Mouse (Mus musculus) 416B (cell line): ENCODE measurements around the gene Snap91.
A peak's percentile ranks its signal among the peaks of the same experiment; 100 is the strongest.

Experiments
- DNase-seq: peaks from one replicate; pipeline ENCODE4 v3.0.0; 2011; ENCODE audit warnings: low read depth

Gene Snap91

DNA sequence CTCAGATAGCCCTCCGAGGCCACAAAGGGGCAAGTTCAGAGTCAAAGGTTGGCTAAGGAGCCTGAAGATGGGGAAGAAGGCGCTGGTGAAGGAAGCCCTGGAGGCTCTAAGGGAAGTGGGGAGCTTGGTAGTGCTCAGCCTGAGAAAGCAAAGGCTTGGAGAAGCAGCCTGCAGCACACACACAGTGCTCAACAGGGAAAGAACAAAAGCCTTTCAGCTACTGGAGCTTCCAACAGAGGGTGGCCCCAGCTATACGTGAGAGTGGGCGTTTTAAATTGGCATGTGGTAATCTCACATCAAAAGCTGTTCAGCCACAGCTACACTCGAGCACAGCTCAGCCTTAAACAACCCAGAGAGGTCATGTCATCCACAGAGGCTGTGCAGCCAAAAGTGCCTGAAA is 67.1 kb downstream of the Snap91 start:
- DNase-seq: no peak

GRCm38 (mm10) chr9:86810696-86811232 is 69.7 kb downstream of the Snap91 start:
- peak; percentile 25 for DNase-seq

- no peak for DNase-seq
Observed at GRCm38 (mm10) chr9:86810213-86810612, 70.2 kb downstream of the Snap91 start.

- DNase-seq: peak; percentile 42
Observed at GRCm38 (mm10) chr9:86800600-86801163, 79.8 kb downstream of the Snap91 start.

GRCm38 (mm10) chr9:86799099-86799498 is 81.4 kb downstream of the Snap91 start:
- no peak for DNase-seq

GRCm38 (mm10) chr9:86798686-86799085 is 81.8 kb downstream of the Snap91 start:
- no peak for DNase-seq

- DNase-seq: no peak
Observed at GRCm38 (mm10) chr9:86798129-86798528, 82.3 kb downstream of the Snap91 start.

GRCm38 (mm10) chr9:86797553-86797952 is 82.9 kb downstream of the Snap91 start:
- DNase-seq: no peak

DNA sequence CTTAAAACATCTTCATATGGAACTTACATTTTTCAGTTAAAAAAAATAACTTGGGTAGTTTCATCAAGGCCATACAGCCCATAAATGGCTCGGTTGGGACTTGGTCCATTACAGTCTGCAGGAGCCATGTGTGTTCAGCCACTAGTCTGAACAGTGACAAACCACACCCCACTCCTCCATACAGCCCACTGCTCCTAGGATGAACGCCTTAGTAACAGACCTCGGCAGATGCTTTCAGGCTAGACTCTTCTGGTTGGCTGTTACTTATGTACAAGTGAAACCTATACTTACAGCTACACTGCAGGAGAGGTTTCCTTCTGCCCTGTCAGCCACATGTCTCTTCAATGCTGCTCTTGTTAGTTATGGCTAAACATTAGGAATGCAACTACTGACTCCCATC is 85.2 kb downstream of the Snap91 start:
- DNase-seq: no peak

- no peak for DNase-seq
Observed at GRCm38 (mm10) chr9:86791927-86792326, 88.5 kb downstream of the Snap91 start.

DNA sequence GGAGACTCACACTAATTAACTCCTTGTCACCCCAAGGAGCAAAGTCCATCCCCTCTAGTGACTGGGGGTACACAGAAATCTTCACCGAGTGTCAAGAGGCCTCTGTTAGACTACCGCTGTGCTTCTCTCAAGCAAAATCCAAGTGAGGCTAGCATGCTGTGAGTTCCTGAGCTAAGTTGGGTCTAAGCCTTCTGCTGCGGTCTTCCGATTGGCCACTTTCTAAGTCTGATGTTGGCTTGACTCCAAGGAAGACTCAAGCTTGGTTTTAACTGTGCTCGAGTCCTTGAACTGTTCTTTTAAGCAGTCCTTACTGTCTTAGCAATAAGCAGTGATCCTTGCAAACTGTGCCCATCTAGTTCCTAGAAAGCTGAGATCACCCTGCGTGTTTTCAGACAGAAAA is 91.3 kb downstream of the Snap91 start:
- DNase-seq: no peak

DNA sequence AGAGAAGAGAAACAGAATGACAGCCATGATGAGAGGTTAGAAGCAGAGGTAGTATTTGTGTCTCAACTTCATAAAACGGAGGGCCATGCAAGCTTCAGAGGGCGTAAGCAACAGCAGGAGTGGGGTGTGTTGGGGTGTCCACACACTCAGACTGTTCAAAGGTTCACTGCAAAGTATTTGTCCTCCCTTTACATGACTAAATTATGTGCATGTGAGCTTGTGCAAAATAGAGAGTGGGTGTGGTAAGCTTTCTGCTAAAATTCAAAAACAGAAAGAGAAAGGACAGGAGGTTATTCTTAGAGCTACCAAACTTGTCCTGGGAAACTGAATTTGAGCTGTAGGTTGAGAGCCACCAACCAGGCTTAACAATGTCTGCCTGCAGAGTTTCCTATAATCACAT is 97.6 kb downstream of the Snap91 start:
- no peak for DNase-seq

DNA sequence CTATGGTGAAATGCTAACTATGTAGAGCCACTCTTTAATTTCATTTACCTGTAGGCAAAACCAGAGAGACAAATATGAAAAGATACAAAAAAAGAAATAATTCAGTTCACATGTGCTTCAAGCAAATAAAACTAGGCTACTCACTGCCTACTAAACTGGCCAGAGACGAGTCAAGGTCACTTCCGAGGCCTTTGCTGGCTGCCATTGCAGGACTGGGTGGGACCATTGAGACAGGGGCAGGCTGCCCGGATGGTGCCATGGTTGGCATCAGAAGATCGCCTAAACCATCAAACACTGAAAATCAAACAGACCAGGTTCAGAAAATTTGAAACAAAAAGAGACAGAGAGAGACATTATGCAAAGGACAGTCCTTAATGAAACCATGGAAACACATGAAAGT is 99.0 kb downstream of the Snap91 start:
- no peak for DNase-seq

- no peak for DNase-seq
Observed at GRCm38 (mm10) chr9:86778212-86778611, 102.2 kb downstream of the Snap91 start.

- no peak for DNase-seq
Observed at GRCm38 (mm10) chr9:86777309-86777708, 103.1 kb downstream of the Snap91 start.

GRCm38 (mm10) chr9:86775374-86775773 is 105.1 kb downstream of the Snap91 start:
- no peak for DNase-seq

- no peak for DNase-seq
Observed at GRCm38 (mm10) chr9:86773996-86774395, 106.5 kb downstream of the Snap91 start.

DNA sequence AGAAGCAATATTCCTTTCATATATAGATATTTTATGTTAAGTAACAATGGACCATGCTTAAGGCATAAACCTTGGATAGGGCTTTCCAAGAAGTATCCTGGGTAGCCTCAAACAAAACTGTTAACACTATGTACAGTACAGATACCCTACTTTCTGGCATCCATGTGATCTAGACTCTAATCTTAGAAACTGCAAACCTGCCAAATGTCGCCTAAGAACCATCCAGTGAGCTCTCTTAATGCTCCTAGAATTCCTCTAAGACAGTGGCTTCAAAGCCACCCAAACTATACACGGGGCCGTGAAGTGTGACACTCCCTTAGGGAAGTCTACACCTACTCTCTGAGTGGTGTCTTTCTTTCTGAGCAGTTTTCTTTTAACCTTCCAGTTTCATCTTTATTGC is 107.6 kb downstream of the Snap91 start:
- no peak for DNase-seq

DNA sequence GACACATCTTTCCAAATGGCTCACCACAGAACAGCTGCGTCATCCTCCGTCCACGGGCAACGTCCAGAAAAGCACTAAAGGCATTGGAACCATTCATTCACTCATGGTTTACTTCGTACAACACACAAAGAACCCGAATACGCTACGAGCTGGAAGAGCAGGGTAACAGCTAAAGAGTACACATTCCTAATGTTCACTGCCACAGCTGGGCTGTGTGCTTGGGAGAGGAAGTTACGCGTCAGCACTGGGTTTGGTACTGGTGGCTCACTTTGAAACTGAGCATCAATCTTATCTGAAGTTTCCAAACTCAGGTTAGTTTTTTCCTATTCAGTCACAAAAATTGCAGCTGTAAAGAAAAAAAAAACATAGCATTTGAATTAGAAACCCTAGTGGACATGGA is 113.5 kb downstream of the Snap91 start:
- DNase-seq: no peak

DNA sequence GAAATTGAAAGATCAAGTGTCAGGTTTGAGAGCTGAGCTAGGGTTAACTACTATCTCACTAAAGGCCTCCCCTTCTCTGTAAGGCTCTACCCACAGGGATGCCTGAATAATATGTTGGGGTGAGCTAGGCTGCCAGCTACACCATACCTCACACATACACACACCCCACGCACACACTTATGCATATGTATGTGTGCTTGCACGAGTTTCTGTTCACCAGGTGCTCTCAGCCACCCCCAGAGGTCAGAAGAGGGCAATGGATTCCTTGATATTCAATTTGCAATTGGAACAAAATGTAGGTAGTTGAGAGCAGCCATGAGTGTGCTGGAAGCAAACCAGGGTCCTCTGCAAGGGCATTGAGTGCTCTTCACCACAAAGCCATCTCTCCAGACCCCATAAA is 116.5 kb downstream of the Snap91 start:
- DNase-seq: no peak

DNA sequence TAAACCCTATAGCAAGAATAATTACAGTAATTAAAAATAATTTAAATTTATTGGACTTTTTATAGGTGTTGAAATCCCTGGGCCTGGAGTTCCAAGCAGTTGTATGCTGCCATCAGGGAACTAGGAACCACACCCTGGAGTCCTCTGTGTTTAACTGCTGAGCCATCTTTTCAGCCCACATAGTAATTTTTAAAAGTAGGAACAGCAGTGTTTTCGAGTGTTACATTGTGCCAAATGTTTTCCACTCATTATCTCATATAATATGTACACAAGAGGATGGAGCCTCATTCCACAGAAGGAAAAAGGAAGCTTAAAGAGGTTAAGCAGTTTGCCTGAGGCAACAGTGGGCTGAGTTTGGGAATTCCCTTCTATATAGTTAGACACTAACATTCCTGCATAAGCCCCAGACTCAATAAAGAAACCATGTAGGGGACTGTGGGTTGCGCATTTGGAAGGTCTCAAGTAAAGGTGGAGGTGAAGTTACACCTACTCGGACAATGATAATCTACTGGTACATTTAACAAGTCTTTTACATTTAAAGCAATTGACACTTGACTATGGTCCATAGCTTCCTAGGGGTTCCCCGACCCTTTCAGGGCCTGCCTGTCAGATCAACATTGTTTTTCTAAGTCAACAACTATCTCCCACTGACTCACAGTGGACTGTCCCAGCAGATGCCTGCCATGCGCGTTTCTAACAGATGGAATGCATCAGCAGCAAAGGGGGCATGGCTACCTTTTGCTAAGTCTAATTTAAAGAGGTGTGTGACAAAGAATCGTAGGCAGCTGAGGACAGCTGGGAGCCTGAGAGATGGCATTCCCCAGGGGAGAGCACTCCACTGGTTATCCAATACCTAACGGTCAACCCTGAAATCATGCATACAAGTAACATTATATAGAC is 117.7 kb downstream of the Snap91 start:
- no peak for DNase-seq

- peak; percentile 83 for DNase-seq
Observed at GRCm38 (mm10) chr9:86745926-86746581, 134.4 kb downstream of the Snap91 start.

- no peak for DNase-seq
Observed at GRCm38 (mm10) chr9:86744041-86744440, 136.4 kb downstream of the Snap91 start.
